Mouse (Mus musculus) cerebellum, postnatal 36 days (tissue): ENCODE data around the gene Ldb2.
A peak's percentile ranks its signal among the peaks of the same experiment; 100 is the strongest.

Experiments
- DNase-seq, 2 experiments: peaks; one replicate each; pipeline ENCODE4 v3.0.0; 2021 to 2022; ENCODE audit warnings: mixed read lengths in 2 of 2

Gene Ldb2

GRCm38 (mm10) chr5:44538687-44539086, 260.8 kb downstream of the Ldb2 start:
- DNase-seq: no peak

- DNase-seq: peak; percentile 16 to 19
These were observed 261.5 kb downstream of the Ldb2 start for GRCm38 (mm10) chr5:44538000-44538395.

GRCm38 (mm10) chr5:44537316-44537999, 262.0 kb downstream of the Ldb2 start:
- DNase-seq: no peak

- no peak for DNase-seq
These were observed 270.0 kb downstream of the Ldb2 start for GRCm38 (mm10) chr5:44529466-44529865.

- DNase-seq: no peak
These were observed 270.5 kb downstream of the Ldb2 start for GRCm38 (mm10) chr5:44529001-44529400.

- no peak for DNase-seq
These were observed 294.3 kb downstream of the Ldb2 start for GRCm38 (mm10) chr5:44505221-44505620.

- DNase-seq: no peak
These were observed 294.7 kb downstream of the Ldb2 start for GRCm38 (mm10) chr5:44504786-44505185.

GRCm38 (mm10) chr5:44498229-44498628, 301.3 kb downstream of the Ldb2 start:
- DNase-seq: no peak

- no peak for DNase-seq
These were observed 302.6 kb downstream of the Ldb2 start for GRCm38 (mm10) chr5:44496854-44497253.

GRCm38 (mm10) chr5:44495092-44495491, 304.4 kb downstream of the Ldb2 start:
- DNase-seq: no peak

- DNase-seq: no peak
These were observed 305.3 kb downstream of the Ldb2 start for GRCm38 (mm10) chr5:44494133-44494532.

GRCm38 (mm10) chr5:44491526-44491925, 308.0 kb downstream of the Ldb2 start:
- no peak for DNase-seq

- no peak for DNase-seq
These were observed 309.0 kb downstream of the Ldb2 start for GRCm38 (mm10) chr5:44490462-44490861.

- DNase-seq: no peak
These were observed 315.9 kb downstream of the Ldb2 start for GRCm38 (mm10) chr5:44483426-44484106.

- no peak for DNase-seq
These were observed 318.1 kb downstream of the Ldb2 start for GRCm38 (mm10) chr5:44481406-44481805.

- no peak for DNase-seq
These were observed 323.1 kb downstream of the Ldb2 start for GRCm38 (mm10) chr5:44476356-44476755.

GRCm38 (mm10) chr5:44475543-44475942, 323.9 kb downstream of the Ldb2 start:
- no peak for DNase-seq

GRCm38 (mm10) chr5:44473857-44474762, 325.4 kb downstream of the Ldb2 start:
- DNase-seq: no peak

GRCm38 (mm10) chr5:44465238-44465637, 334.2 kb downstream of the Ldb2 start:
- DNase-seq: no peak
